Mouse (Mus musculus): ENCODE measurements at regions not wholly inside any gene's neighbourhood (a gene's known extent, or its start where the extent isn't known, plus 50 kb on each side); places are given as distances from the start of the nearest gene placed in this dataset.

GRCm38 (mm10) chr1:57188796-57189319 is 188.6 kb upstream of the 1700066M21Rik start:
- no peak for DNase-seq

DNA sequence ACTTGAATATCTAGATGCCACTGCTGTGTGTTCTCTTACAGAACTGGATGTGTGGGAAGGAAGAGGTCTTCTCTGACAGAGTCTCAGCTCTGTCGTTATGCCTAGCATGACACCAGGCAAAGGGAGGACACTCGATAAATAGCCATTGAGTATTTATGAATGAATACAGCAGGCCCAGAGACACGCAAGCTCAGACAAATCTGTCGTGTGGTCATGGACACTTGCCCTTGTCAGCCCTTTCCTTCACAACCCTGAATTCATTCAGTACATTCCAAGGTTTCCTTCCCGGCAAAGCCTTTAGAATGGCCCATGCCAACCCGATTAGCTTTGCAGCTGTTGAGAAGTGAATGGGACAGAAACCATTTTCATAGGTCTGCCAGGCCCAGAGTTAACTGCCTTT is 176.1 kb upstream of the 1700066M21Rik start:
- no peak for DNase-seq

- no peak for DNase-seq
These were observed 173.1 kb upstream of the 1700066M21Rik start for GRCm38 (mm10) chr1:57204331-57204730.

DNA sequence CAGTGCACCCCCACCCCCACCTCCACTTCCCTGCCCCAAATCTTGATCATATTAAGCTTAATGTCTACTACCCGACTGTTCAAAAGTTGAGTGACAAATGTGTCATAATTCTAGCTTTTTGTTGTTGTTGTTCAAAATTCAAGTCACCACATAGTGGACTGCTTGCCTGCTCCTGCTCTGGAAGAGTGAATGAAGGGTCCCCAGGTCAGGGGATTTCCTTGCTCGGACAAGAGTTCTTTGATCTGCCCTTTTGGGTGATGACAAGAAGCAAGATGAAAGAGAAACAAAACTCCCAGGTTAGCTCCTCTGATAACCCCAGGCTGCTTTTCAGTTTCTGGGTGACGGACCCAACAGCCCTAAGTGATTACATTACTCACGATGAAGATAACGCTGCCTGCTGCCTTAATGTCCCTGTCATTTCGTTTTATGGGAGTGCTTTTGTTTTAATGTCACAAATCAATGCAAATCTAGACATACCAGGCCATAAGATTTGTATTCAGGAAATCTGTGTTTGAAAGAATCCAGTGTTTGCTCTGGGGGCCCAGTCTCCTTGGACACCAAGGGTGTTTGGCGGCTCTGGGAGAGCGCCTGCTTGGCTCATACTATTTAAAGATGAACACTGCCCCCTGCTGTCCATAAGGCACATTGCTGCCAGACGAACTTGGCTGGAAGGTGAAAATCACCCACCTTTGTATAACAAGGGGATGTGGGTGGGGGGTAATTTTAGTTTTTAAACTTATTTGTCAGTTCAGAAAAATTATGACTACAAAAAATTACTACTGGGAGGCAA is 172.0 kb upstream of the 1700066M21Rik start:
- DNase-seq = peak; percentile 83

GRCm38 (mm10) chr1:57206496-57206895 is 170.9 kb upstream of the 1700066M21Rik start:
- no peak for DNase-seq

DNA sequence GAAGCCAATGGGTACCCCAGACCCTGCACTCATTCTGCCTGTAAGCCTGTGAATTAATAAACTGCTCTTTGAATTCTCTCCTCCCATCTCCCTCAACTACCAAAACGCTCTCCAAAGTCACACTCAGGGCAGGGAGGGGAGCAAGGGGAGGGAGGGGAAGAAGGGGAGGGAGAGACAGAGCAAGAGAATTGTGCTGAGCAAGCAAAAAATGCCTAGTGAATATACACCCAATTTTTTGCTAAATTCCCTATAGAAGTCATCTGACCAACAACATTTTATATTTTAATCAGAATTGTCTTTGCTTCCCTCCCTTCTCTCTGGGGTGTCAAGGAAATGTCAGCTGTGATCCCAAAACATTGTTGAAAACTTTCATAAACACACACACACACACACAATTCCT is 170.5 kb upstream of the 1700066M21Rik start:
- no peak for DNase-seq

DNA sequence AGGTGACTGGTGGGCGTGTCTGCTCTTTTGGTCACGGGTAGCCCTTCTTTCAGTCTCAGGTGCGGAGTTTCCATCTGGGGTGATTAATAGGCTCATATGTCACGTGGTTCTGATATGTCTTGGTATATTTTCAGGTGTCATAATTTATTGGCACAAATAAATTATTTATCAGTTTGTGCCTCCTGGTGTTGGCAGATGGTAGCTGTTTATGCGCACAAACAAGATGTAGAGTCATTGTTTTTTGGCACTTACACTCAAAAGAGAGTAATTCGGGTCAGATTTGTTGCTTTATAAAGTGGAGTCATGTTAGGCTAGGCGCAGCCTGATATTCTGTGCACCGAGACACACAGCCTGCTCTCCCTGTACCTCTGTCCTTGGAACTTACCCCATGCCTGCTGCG is 169.0 kb upstream of the 1700066M21Rik start:
- no peak for DNase-seq

- DNase-seq = no peak
These were observed 168.1 kb upstream of the 1700066M21Rik start for GRCm38 (mm10) chr1:57209281-57209680.

GRCm38 (mm10) chr1:57211046-57211445 is 166.4 kb upstream of the 1700066M21Rik start:
- DNase-seq = no peak

DNA sequence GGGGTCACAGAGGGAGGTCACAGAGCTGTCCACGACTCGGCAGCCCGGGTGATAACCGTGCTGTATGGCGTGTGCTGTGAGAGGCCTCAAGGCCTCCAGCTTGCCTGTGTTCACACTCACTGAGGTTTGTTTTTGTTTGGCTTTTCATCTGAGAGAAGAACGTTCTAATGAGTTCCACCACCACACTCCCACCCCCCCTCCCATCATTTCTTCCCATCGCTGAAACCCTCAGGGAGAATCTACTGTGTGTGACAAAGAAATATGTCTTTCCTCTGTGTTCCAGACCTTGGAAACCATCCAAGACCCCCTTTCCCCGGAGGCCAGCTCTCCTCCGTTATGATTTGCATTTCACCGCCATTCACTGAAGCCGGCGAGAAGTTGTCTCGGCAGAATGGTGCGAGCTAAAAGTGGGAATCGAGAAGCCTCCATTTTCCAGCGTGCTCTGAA is 164.0 kb upstream of the 1700066M21Rik start:
- DNase-seq = peak in 1 of 2 experiments; percentile 27

GRCm38 (mm10) chr1:57214266-57214665 is 163.2 kb upstream of the 1700066M21Rik start:
- no peak for DNase-seq

- no peak for DNase-seq
These were observed 159.8 kb upstream of the 1700066M21Rik start for GRCm38 (mm10) chr1:57217656-57218055.

DNA sequence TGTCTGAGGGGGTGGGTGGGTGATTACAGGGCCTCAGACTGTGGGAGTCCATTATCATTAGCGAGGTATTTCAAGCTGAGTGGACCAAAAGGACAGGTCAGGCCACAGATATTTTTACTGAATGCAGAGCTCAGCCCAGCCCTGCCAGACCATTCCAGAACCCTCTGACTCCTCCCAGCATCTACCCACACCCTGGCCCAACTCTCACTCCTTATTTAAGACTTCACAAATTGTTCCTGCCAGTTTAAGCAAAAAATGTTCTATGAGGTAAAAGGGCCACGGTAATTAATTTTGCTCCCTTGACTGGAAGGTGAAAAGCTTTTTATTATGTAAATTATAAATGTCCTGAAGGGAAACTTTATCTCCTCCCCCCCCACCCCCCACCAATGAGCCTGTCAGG is 159.3 kb upstream of the 1700066M21Rik start:
- DNase-seq = no peak

DNA sequence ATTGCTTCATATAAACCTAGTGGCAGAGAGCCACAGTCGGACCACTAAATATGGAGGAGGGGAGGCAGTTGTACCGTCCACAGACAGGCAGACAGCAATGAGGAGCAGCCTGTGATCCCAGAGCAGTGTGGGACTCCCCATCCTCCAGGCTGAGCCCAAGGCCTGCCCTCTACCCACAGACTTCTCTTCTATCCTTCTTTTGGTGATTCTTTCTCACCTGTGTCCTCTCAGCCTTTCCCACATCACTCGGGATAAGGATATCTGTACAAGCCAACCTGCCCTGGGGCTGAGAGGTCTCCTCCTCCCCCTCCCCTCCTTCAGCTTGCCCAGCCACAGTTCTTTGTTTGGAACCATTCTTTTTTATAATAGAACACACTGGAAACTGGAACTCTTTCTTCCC is 158.8 kb upstream of the 1700066M21Rik start:
- no peak for DNase-seq

- DNase-seq = peak; percentile 79 to 87
These were observed 152.9 kb upstream of the 1700066M21Rik start for GRCm38 (mm10) chr1:57224425-57225104.

- no peak for DNase-seq
These were observed 133.6 kb upstream of the 1700066M21Rik start for GRCm38 (mm10) chr1:57243607-57244408.

GRCm38 (mm10) chr1:57259626-57260025 is 117.8 kb upstream of the 1700066M21Rik start:
- no peak for DNase-seq

DNA sequence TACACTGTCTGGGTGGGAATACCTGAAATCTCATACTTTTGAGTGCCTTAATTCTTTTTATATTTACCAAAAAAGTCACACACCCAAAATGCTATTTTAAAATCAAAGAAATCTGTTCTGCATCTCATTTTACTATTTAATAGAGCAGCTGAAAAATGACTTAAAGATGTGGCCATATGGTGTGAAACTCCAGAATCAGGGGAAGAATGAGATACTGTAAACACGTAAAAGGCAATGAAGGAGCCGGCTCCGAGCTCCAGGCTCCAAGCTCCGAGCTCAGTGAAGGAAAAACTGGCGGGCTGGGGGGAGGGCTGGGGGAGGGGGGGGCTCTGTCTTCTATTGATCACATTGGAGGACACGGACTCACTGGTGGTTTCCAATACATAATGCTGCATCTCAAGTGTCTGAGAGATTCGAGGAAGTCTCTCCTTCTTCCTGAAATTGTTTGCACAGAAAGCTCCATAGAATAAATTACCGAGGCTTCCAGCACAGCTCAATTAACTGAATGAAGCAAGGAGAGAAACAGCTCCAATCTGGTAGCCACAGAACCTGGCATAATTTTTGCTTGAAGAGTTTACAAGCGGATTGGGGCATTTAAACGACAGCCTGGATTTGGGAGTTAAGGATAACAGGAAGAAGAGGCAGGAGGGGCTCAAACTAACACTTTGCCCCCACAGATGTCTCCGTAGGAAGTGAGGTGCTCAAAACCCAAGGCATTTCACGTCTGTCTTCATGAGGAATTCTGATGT is 112.2 kb upstream of the 1700066M21Rik start:
- no peak for DNase-seq

DNA sequence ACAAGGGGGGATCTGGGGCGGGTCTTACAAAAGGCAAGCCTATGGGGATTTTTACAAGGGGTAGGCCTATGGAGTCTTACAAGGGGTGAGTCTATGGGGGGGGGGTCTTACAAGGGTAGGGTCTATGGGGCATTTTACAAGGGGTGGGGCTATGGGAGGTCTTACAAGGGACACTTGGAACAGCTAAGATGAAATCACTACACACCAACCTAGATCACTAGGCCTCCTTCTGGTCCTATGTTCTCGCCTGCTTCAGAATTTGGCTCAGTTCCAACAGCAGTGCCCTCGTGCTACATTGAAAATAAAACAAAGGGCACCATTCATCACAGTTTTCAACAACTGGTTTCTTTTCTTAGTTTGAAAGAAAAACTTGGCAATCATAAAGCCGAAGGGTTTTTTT is 110.7 kb upstream of the 1700066M21Rik start:
- DNase-seq = peak; percentile 24 to 31

DNA sequence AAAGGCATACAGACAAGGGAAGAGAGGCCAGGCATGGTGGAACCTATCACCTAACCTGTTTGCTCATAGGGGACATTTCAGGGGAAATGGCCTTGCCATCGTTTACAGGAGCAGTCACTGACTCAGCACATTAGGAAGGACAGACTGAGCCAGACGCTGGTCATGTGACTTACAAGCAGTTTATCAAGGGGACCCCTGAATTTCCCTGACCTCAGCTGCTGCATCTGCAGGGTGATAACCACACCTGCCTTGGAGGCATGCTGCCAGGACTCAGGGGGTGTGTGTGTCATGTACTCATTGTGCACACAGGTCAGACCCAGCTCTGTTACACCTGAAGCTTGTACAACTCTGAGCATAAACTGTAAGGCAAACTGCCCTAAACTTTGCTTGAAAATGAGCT is 109.6 kb upstream of the 1700066M21Rik start:
- DNase-seq = peak in 1 of 2 experiments; percentile 7

GRCm38 (mm10) chr1:57269679-57270354 is 107.6 kb upstream of the 1700066M21Rik start:
- DNase-seq = peak; percentile 81 to 87

GRCm38 (mm10) chr1:57272593-57272992 is 104.8 kb upstream of the 1700066M21Rik start:
- no peak for DNase-seq

All from cerebellum, postnatal 14 days (tissue).